8 mouse cellular contexts compared by ENCODE assay signal in the genomic region with DNA sequence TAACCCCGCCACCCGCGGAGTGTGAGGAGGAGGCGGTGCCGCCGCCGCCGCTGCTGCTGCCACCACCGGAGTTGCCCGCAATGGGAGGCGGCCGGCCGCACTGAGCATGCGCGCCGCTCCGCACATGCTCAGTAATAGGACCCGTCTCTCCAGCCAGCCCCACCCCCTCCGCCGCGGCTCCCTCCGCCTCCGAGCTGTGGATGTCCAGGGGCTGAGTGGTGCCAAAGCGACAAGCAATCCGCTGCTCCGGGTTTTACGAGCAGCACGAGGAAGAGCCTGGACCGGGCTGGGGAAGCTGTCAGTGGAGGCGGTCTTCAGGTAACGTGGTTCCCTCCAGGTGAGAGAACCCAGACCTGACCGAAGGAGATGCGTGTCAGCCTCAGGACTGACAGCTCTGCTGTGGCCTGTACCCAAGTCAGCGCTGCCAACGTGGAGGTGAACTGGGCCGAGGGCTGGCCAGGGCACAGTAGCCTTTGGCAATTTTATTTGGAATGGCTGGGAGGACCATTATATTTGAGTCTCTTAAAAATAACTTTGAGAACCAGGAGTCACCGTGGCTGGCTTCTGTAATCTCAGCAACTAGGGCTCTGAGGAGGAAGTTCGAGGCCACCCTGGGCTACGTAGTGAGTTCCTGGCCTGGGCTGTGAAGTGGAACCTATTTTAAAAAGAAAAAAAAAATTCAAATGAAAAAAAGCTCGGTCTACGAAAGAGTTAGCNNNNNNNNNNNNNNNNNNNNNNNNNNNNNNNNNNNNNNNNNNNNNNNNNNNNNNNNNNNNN. TPM values are rescaled to one million over a fixed set of nuclear protein-coding genes. Genes with fewer than 3 reads are reported as not detected.
DNase-seq lines count a peak whose midpoint lies in the region; ATAC-seq lines count a peak whose summit lies in the region.

Gene Mycbp2 (minus strand): TSS at position 86 of the 777 bp plus-strand sequence.

- H3K27me3 ChIP-seq in heart, embryonic 10.5 days (ENCODE audit: insufficient read depth, poor library complexity, severe bottlenecking) = no peaks in the 10 kb centered on the region
- H3K27me3 ChIP-seq in kidney, embryonic 15.5 days = no peaks in the 10 kb centered on the region

- peak; percentile 97 for DNase-seq in B cell, adult 2 months
- peak; percentile 99 for DNase-seq in brain, adult 2 months (ENCODE audit: low read depth, low spot score)
- peak; percentile 99 for DNase-seq in heart, embryonic 10.5 days (ENCODE audit: low spot score)
- peak; percentile 99 for DNase-seq in liver
- DNase-seq in spleen, postnatal 4 days (ENCODE audit: low spot score in 2 of 2) = peak; percentile 98 to 99

- H3K9me3 ChIP-seq in heart, embryonic 10.5 days = no peaks in the 10 kb centered on the region
- no peaks in the 10 kb centered on the region for H3K9me3 ChIP-seq in kidney, embryonic 15.5 days (replicated peaks)

- H3K4me2 ChIP-seq in kidney, embryonic 15.5 days = peak within 1 kb of the TSS; percentile 79

- peaks cover 18% of the 10 kb centered on the region for H3K4me1 ChIP-seq in heart, embryonic 10.5 days
- peaks cover 18% of the 10 kb centered on the region for H3K4me1 ChIP-seq in kidney, embryonic 15.5 days

- H3K27ac ChIP-seq in heart, embryonic 10.5 days = peak within 1 kb of the TSS; percentile 95
- peak within 1 kb of the TSS; percentile 89 for H3K27ac ChIP-seq in kidney, embryonic 15.5 days

- H3K36me3 ChIP-seq in heart, embryonic 10.5 days = no peaks in the 10 kb centered on the region
- no peaks in the 10 kb centered on the region for H3K36me3 ChIP-seq in kidney, embryonic 15.5 days

- H3K9ac ChIP-seq in kidney, embryonic 15.5 days = peak within 1 kb of the TSS; percentile 77

- H3K4me3 ChIP-seq in heart, embryonic 10.5 days = peak within 1 kb of the TSS; percentile 89
- peak within 1 kb of the TSS; percentile 84 for H3K4me3 ChIP-seq in kidney, embryonic 15.5 days (replicated peaks)

- ATAC-seq in erythroblast, adult 5-6 weeks (replicated peaks; ENCODE audit: low FRiP score, poor library complexity, severe bottlenecking) = peak; percentile 95
- ATAC-seq in kidney, embryonic 15.5 days (replicated peaks; ENCODE audit: low FRiP score) = peak; percentile 99
- peak; percentile 87 for ATAC-seq in monocyte, adult 5-6 weeks (replicated peaks; ENCODE audit: insufficient number of reproducible peaks, low FRiP score, low TSS enrichment, poor library complexity, severe bottlenecking)

- WGBS in heart, embryonic 10.5 days = 5% methylated on average over 40 of the region's 41 CpGs
- WGBS in kidney, embryonic 15.5 days = 4% methylated on average over 39 of the region's 41 CpGs

RNA-seq across cellular contexts. Expression of gene Mycbp2, which starts in this region (rescaled TPM):
- 18.2 and 25.0 TPM in 2 replicates for total RNA-seq in erythroblast, adult 5-6 weeks (2015; ENCODE audit: low replicate concordance)
- total RNA-seq in erythroblast, adult 5-6 weeks (2017; ENCODE audit: low replicate concordance) = 13.2 and 14.7 TPM in 2 replicates
- 10.7 and 16.7 TPM in 2 replicates for polyA plus RNA-seq in heart, embryonic 10.5 days (2016; fragmentation: Nextera tagmentation; extraction: Ambion mirVana)
- polyA plus RNA-seq in kidney, embryonic 15.5 days (2015; fragmentation: Nextera tagmentation; extraction: Ambion mirVana) = 17.6 and 19.0 TPM in 2 replicates
- total RNA-seq in monocyte, adult 5-6 weeks (2017) = 67.0 to 106 TPM (median 73.5 TPM) in 3 replicates

Comparison
In these comparisons a context has a peak if more than half of its experiments do, and no peak if none do; other contexts are left out.
1. Peak in every context shown above with its lines: DNase-seq, ATAC-seq, H3K4me3 ChIP-seq and H3K27ac ChIP-seq.